Mouse (Mus musculus): ENCODE data around the gene Eea1.

- TF ChIP-seq CTCF (IDR thresholded peaks at IDR 0.05; ENCODE audit: extremely low read depth, insufficient read depth, insufficient read length, insufficient replicate concordance) (no peak), POLR2A (IDR thresholded peaks at IDR 0.05; ENCODE audit: low read depth, low read length) (no peak)
These were observed 49.3 kb downstream of the Eea1 start for GRCm38 (mm10) chr10:95989731-95990130.
